8 mouse cellular contexts compared by ENCODE assay signal in genomic region chr12:26404781-26405702, GRCm38 (mm10). TPM values are rescaled to one million over a fixed set of nuclear protein-coding genes. Genes with fewer than 3 reads are reported as not detected.
DNase-seq lines count a peak whose midpoint lies in the region; ATAC-seq and TF ChIP-seq lines count a peak whose summit lies in the region.

No protein-coding gene starts in this region.

- intact Hi-C loops in gastrocnemius, adult 2 months (cut with DNase I) = loop anchor here (5.0 kb wide), 1 partner anchor 43 kb away; no protein-coding TSS in a partner anchor
- intact Hi-C loops in gastrocnemius, postnatal 36 days (cut with DNase I) = no loop called here

- 47% methylated on average over 11 of the region's 11 CpGs for WGBS in heart, embryonic 10.5 days

- peaks cover 45% of the 10 kb centered on the region for H3K4me1 ChIP-seq in heart, embryonic 10.5 days

- no peak for ATAC-seq in monocyte, adult 5-6 weeks (replicated peaks; ENCODE audit: insufficient number of reproducible peaks, low FRiP score, low TSS enrichment, poor library complexity, severe bottlenecking)

- TF ChIP-seq CTCF in gastrocnemius, adult 2 months (IDR thresholded peaks at IDR 0.05) = no peak

- peaks cover 4% of the 10 kb centered on the region; the same call in 1 of the 2 replicates for H3K36me3 ChIP-seq in heart, embryonic 10.5 days

- H3K4me3 ChIP-seq in gastrocnemius, adult 2 months = no peak overlapping the region
- H3K4me3 ChIP-seq in heart, embryonic 10.5 days = peak overlapping the region; percentile 18; the same call in 1 of the 2 replicates

- no peaks in the 10 kb centered on the region for H3K9me3 ChIP-seq in heart, embryonic 10.5 days

- peak; percentile 26 for DNase-seq in gastrocnemius, adult 2 months
- DNase-seq in gastrocnemius, postnatal 36 days = no peak
- DNase-seq in urinary bladder, postnatal 14 days (ENCODE audit: low spot score) = peak; percentile 54
- DNase-seq in urinary bladder, adult 2 months (ENCODE audit: low spot score) = no peak
- DNase-seq in heart, embryonic 10.5 days (ENCODE audit: low spot score) = no peak
- peak; percentile 55 to 63 for DNase-seq in layer of hippocampus, postnatal 36 days
- no peak for DNase-seq in gastrocnemius, adult 18-20 months (ENCODE audit: low spot score)

- 0 out of 2 replicates have a peak, but pooled peaks cover under 1% of the 10 kb centered on the region for H3K27me3 ChIP-seq in heart, embryonic 10.5 days (ENCODE audit: insufficient read depth, poor library complexity, severe bottlenecking)

- peak overlapping the region; percentile 46 for H3K27ac ChIP-seq in gastrocnemius, adult 2 months
- H3K27ac ChIP-seq in heart, embryonic 10.5 days = no peak overlapping the region

RNA-seq across cellular contexts. Expression of gene Rnf144a, which starts 10.0 kb away (rescaled TPM):
- total RNA-seq in gastrocnemius, adult 2 months (2021) = 1 to 10 TPM; 3.3 to 4.6 TPM
- total RNA-seq in gastrocnemius, postnatal 36 days (2021) = 1 to 10 TPM; 5.2 to 6.6 TPM
- 3.4 and 5.5 TPM in 2 replicates for polyA plus RNA-seq in urinary bladder, adult 2 months (2012; rRNA removed)
- polyA plus RNA-seq in heart, embryonic 10.5 days (2016; fragmentation: Nextera tagmentation; extraction: Ambion mirVana) = 9.7 and 17.8 TPM in 2 replicates
- 10 to 100 TPM; 22.6 to 23.8 TPM for total RNA-seq in layer of hippocampus, postnatal 36 days (2021)
- 28.8 to 54.1 TPM (median 31.5 TPM) in 3 replicates for total RNA-seq in monocyte, adult 5-6 weeks (2017)
- total RNA-seq in gastrocnemius, adult 18-20 months (2021) = 1 to 10 TPM; 2.9 to 4.4 TPM

RNA-seq across cellular contexts. Expression of gene Rsad2, which starts 51.2 kb away (rescaled TPM):
- total RNA-seq in gastrocnemius, adult 2 months (2021) = under 1 TPM; 0.46 to 0.53 TPM
- total RNA-seq in gastrocnemius, postnatal 36 days (2021) = 1 to 10 TPM in 1 of 2 experiments, under 1 TPM in 1; 0.48 to 1.7 TPM
- polyA plus RNA-seq in urinary bladder, adult 2 months (2012; rRNA removed) = 2.5 and 3.5 TPM in 2 replicates
- 0.25 and 0.60 TPM in 2 replicates for polyA plus RNA-seq in heart, embryonic 10.5 days (2016; fragmentation: Nextera tagmentation; extraction: Ambion mirVana)
- total RNA-seq in layer of hippocampus, postnatal 36 days (2021) = under 1 TPM; 0.30 to 0.57 TPM
- total RNA-seq in monocyte, adult 5-6 weeks (2017) = 5.8 to 27.1 TPM (median 20.9 TPM) in 3 replicates
- under 1 TPM; 0.28 to 0.46 TPM for total RNA-seq in gastrocnemius, adult 18-20 months (2021)

Comparison
In these comparisons a context has a peak if more than half of its experiments do, and no peak if none do; other contexts are left out.
1. DNase-seq: peak in gastrocnemius, adult 2 months (single experiment), urinary bladder, postnatal 14 days (single experiment) and layer of hippocampus, postnatal 36 days (2 of 2); none in gastrocnemius, postnatal 36 days (0 of 2), urinary bladder, adult 2 months (single experiment), heart, embryonic 10.5 days (single experiment) and gastrocnemius, adult 18-20 months (single experiment).